Mouse (Mus musculus): ENCODE measurements around the gene Anapc2.
"Not testable (repeated sequence)": the region's sequence is repeated elsewhere in the genome, so short reads cannot be mapped to it uniquely, and the experiment has no call there.

Anapc2 gene

GRCm38 (mm10) chr2:25240723-25241437, 31.4 kb upstream of the Anapc2 start:
- DNase-seq (ENCODE audit: low spot score in 2 of 2): peak; percentile 82 to 84

GRCm38 (mm10) chr2:25241438-25241775, 30.9 kb upstream of the Anapc2 start:
- DNase-seq (ENCODE audit: low spot score in 2 of 2): no peak

GRCm38 (mm10) chr2:25242101-25242506, 30.2 kb upstream of the Anapc2 start, which contains the start of the genes Rnf208 and Cysrt1:
Rnf208 (plus strand) TSS chr2:25242255.
Cysrt1 (minus strand) TSS chr2:25242452.
- DNase-seq (ENCODE audit: low spot score in 2 of 2): peak; percentile 65

- no peak for DNase-seq (ENCODE audit: low spot score in 2 of 2)
Measured at GRCm38 (mm10) chr2:25243342-25243741, 28.9 kb upstream of the Anapc2 start.

- DNase-seq (ENCODE audit: low spot score in 2 of 2): no peak
Measured at GRCm38 (mm10) chr2:25244144-25244543, 28.1 kb upstream of the Anapc2 start.

- no peak for DNase-seq (ENCODE audit: low spot score in 2 of 2)
Measured at GRCm38 (mm10) chr2:25246183-25247072, 25.9 kb upstream of the Anapc2 start, which contains the start of gene AL732309.1. AL732309.1 (minus strand) TSS chr2:25246863.

- DNase-seq (ENCODE audit: low spot score in 2 of 2): no peak
Measured at GRCm38 (mm10) chr2:25252331-25252730, 19.9 kb upstream of the Anapc2 start.

GRCm38 (mm10) chr2:25255284-25255779, 16.9 kb upstream of the Anapc2 start, which contains the start of gene Tmem203:
Tmem203 (plus strand) TSS chr2:25255439.
- peak; percentile 92 to 93 for DNase-seq (ENCODE audit: low spot score in 2 of 2)

GRCm38 (mm10) chr2:25256443-25257109, 15.7 kb upstream of the Anapc2 start:
- DNase-seq (ENCODE audit: low spot score in 2 of 2): peak in 1 of 2 experiments; percentile 56

GRCm38 (mm10) chr2:25257250-25257649, 15.0 kb upstream of the Anapc2 start:
- not testable (repeated sequence) for DNase-seq (ENCODE audit: low spot score in 2 of 2)

- DNase-seq (ENCODE audit: low spot score in 2 of 2): no peak
Measured at GRCm38 (mm10) chr2:25258887-25259286, 13.4 kb upstream of the Anapc2 start.

- DNase-seq (ENCODE audit: low spot score in 2 of 2): no peak
Measured at GRCm38 (mm10) chr2:25261870-25262269, 10.4 kb upstream of the Anapc2 start.

- DNase-seq (ENCODE audit: low spot score in 2 of 2): peak; percentile 96 to 99
Measured at GRCm38 (mm10) chr2:25262291-25262767, 9.9 kb upstream of the Anapc2 start, which contains the start of gene Tprn. Tprn (plus strand) TSS chr2:25262618.

- DNase-seq (ENCODE audit: low spot score in 2 of 2): peak; percentile 58 to 65
Measured at GRCm38 (mm10) chr2:25262795-25263622, 9.3 kb upstream of the Anapc2 start.

- DNase-seq (ENCODE audit: low spot score in 2 of 2): peak in 1 of 2 experiments; percentile 28
Measured at GRCm38 (mm10) chr2:25263623-25264285, 8.5 kb upstream of the Anapc2 start.

- DNase-seq (ENCODE audit: low spot score in 2 of 2): no peak
Measured at GRCm38 (mm10) chr2:25264286-25264660, 8.0 kb upstream of the Anapc2 start.

- no peak for DNase-seq (ENCODE audit: low spot score in 2 of 2)
Measured at GRCm38 (mm10) chr2:25264851-25265250, 7.4 kb upstream of the Anapc2 start.

GRCm38 (mm10) chr2:25265897-25266656, 6.2 kb upstream of the Anapc2 start:
- no peak for DNase-seq (ENCODE audit: low spot score in 2 of 2)

- DNase-seq (ENCODE audit: low spot score in 2 of 2): peak in 1 of 2 experiments; percentile 60
Measured at GRCm38 (mm10) chr2:25266720-25267119, 5.6 kb upstream of the Anapc2 start.
